In genomic region chr6:120196837-120197236, GRCm38 (mm10) we compare ENCODE assay signal across 8 mouse cellular contexts.
DNase-seq lines count a peak whose midpoint lies in the region; ATAC-seq and TF ChIP-seq lines count a peak whose summit lies in the region.

No protein-coding gene starts in this region.

- no peak overlapping the region for H3K27ac ChIP-seq in intestine, postnatal 0 days (ENCODE audit: low read depth, low read length)
- no peak overlapping the region for H3K27ac ChIP-seq in intestine, embryonic 16.5 days (ENCODE audit: low read length)
- H3K27ac ChIP-seq in ES-Bruce4 (ENCODE audit: insufficient read depth, low read length), result no peak overlapping the region
- H3K27ac ChIP-seq in hindbrain, embryonic 11.5 days (ENCODE audit: low read depth, low read length), result no peak overlapping the region
- H3K27ac ChIP-seq in forebrain, embryonic 16.5 days (ENCODE audit: low read length), result no peak overlapping the region

- no peaks in the 10 kb centered on the region for H3K27me3 ChIP-seq in intestine, postnatal 0 days (replicated peaks; ENCODE audit: control insufficient read depth, insufficient read depth, low read length)
- H3K27me3 ChIP-seq in intestine, embryonic 16.5 days (replicated peaks; ENCODE audit: control insufficient read depth, insufficient read depth, low read length), result no peaks in the 10 kb centered on the region
- no peaks in the 10 kb centered on the region for H3K27me3 ChIP-seq in ES-Bruce4 (ENCODE audit: control insufficient read depth, insufficient read depth, low read length, poor library complexity, severe bottlenecking)
- no peaks in the 10 kb centered on the region for H3K27me3 ChIP-seq in hindbrain, embryonic 11.5 days (ENCODE audit: control insufficient read depth, insufficient read depth, low read length)
- H3K27me3 ChIP-seq in forebrain, embryonic 16.5 days (replicated peaks; ENCODE audit: control insufficient read depth, insufficient read depth, low read length), result no peaks in the 10 kb centered on the region

- no peak for ATAC-seq in intestine, postnatal 0 days
- ATAC-seq in intestine, embryonic 16.5 days, result no peak
- no peak for ATAC-seq in hindbrain, embryonic 11.5 days (ENCODE audit: low FRiP score)
- ATAC-seq in forebrain, embryonic 16.5 days, result no peak

- H3K4me3 ChIP-seq in intestine, postnatal 0 days (ENCODE audit: low read depth, low read length), result no peak overlapping the region
- no peak overlapping the region for H3K4me3 ChIP-seq in intestine, embryonic 16.5 days (ENCODE audit: low read length)
- H3K4me3 ChIP-seq in ES-Bruce4 (ENCODE audit: low read depth, low read length), result no peak overlapping the region
- H3K4me3 ChIP-seq in hindbrain, embryonic 11.5 days (ENCODE audit: low read depth, low read length), result no peak overlapping the region
- no peak overlapping the region for H3K4me3 ChIP-seq in forebrain, embryonic 16.5 days (replicated peaks; ENCODE audit: low read length)

- no peak overlapping the region for H3K4me2 ChIP-seq in intestine, postnatal 0 days (replicated peaks; ENCODE audit: low read depth)
- no peak overlapping the region for H3K4me2 ChIP-seq in intestine, embryonic 16.5 days (ENCODE audit: low read depth, low read length)
- H3K4me2 ChIP-seq in hindbrain, embryonic 11.5 days (replicated peaks; ENCODE audit: low read depth, low read length), result no peak overlapping the region
- no peak overlapping the region for H3K4me2 ChIP-seq in forebrain, embryonic 16.5 days (ENCODE audit: low read length)

- TF ChIP-seq POLR2A in ES-Bruce4 (IDR thresholded peaks at IDR 0.05; ENCODE audit: insufficient read depth, low read length), result no peak

- no peaks in the 10 kb centered on the region for H3K9me3 ChIP-seq in intestine, postnatal 0 days (ENCODE audit: control insufficient read depth)
- no peaks in the 10 kb centered on the region for H3K9me3 ChIP-seq in intestine, embryonic 16.5 days (ENCODE audit: control insufficient read depth, low read length)
- H3K9me3 ChIP-seq in ES-Bruce4 (replicated peaks; ENCODE audit: control insufficient read depth, insufficient read depth, low read length, poor library complexity, severe bottlenecking), result no peaks in the 10 kb centered on the region
- H3K9me3 ChIP-seq in hindbrain, embryonic 11.5 days (ENCODE audit: control insufficient read depth, low read length), result no peaks in the 10 kb centered on the region
- H3K9me3 ChIP-seq in forebrain, embryonic 16.5 days (ENCODE audit: control insufficient read depth, low read length), result no peaks in the 10 kb centered on the region

- DNase-seq in 416B (ENCODE audit: low read depth), result peak; percentile 90
- peak; percentile 72 for DNase-seq in embryo, embryonic 11 days
- peak; percentile 71 for DNase-seq in retina, embryonic 14.5 days (ENCODE audit: low spot score)
- no peak for DNase-seq in hindbrain, embryonic 11.5 days (ENCODE audit: low spot score)

- no peak for TF ChIP-seq EP300 in ES-Bruce4 (IDR thresholded peaks at IDR 0.05; ENCODE audit: insufficient read depth, low read depth, low read length)

- peak; percentile 63 for TF ChIP-seq CTCF in intestine, postnatal 0 days (IDR thresholded peaks at IDR 0.05; ENCODE audit: low read depth)
- peak; percentile 42 for TF ChIP-seq CTCF in ES-Bruce4 (IDR thresholded peaks at IDR 0.05; ENCODE audit: low read depth, low read length)

- 28% methylated on average over 2 of the region's 2 CpGs for WGBS in intestine, postnatal 0 days
- 29% methylated on average over 2 of the region's 2 CpGs for WGBS in intestine, embryonic 16.5 days
- WGBS in hindbrain, embryonic 11.5 days, result 32% methylated on average over 2 of the region's 2 CpGs
- WGBS in forebrain, embryonic 16.5 days, result 36% methylated on average over 2 of the region's 2 CpGs

- no peak overlapping the region for H3K9ac ChIP-seq in intestine, postnatal 0 days (ENCODE audit: low read depth, low read length)
- no peak overlapping the region for H3K9ac ChIP-seq in intestine, embryonic 16.5 days (ENCODE audit: low read depth, low read length)
- H3K9ac ChIP-seq in ES-Bruce4 (ENCODE audit: low read depth, poor library complexity, severe bottlenecking), result no peak overlapping the region
- no peak overlapping the region for H3K9ac ChIP-seq in hindbrain, embryonic 11.5 days (ENCODE audit: low read depth, low read length)
- no peak overlapping the region for H3K9ac ChIP-seq in forebrain, embryonic 16.5 days (replicated peaks; ENCODE audit: low read depth, low read length)

- no peaks in the 10 kb centered on the region for H3K36me3 ChIP-seq in intestine, postnatal 0 days (ENCODE audit: control insufficient read depth, insufficient read depth)
- H3K36me3 ChIP-seq in intestine, embryonic 16.5 days (ENCODE audit: control insufficient read depth, insufficient read depth, low read length), result no peaks in the 10 kb centered on the region
- no peaks in the 10 kb centered on the region for H3K36me3 ChIP-seq in ES-Bruce4 (ENCODE audit: control insufficient read depth, insufficient read depth, low read length, poor library complexity, severe bottlenecking)
- no peaks in the 10 kb centered on the region for H3K36me3 ChIP-seq in hindbrain, embryonic 11.5 days (ENCODE audit: control insufficient read depth, insufficient read depth, low read length)
- no peaks in the 10 kb centered on the region for H3K36me3 ChIP-seq in forebrain, embryonic 16.5 days (ENCODE audit: control insufficient read depth, insufficient read depth)

- H3K4me1 ChIP-seq in intestine, postnatal 0 days (replicated peaks; ENCODE audit: control insufficient read depth, insufficient read depth, low read length), result no peaks in the 10 kb centered on the region; the same call in 1 of the 2 replicates
- peaks cover 13% of the 10 kb centered on the region for H3K4me1 ChIP-seq in intestine, embryonic 16.5 days (ENCODE audit: control insufficient read depth, insufficient read depth, low read length)
- H3K4me1 ChIP-seq in ES-Bruce4 (ENCODE audit: control insufficient read depth, insufficient read depth, low read length), result peaks cover 8% of the 10 kb centered on the region
- H3K4me1 ChIP-seq in hindbrain, embryonic 11.5 days (replicated peaks; ENCODE audit: control insufficient read depth, insufficient read depth, low read length), result peaks cover 4% of the 10 kb centered on the region; the same call in 1 of the 2 replicates
- H3K4me1 ChIP-seq in forebrain, embryonic 16.5 days (replicated peaks; ENCODE audit: control insufficient read depth, insufficient read depth, low read length), result peaks cover 6% of the 10 kb centered on the region; the same call in 1 of the 2 replicates
